Mouse (Mus musculus): Measurements from ENCODE around the gene Rftn1. TPM values are rescaled to one million over a fixed set of nuclear protein-coding genes. Genes with fewer than 3 reads are reported as not detected.

Gene Rftn1
- polyA plus RNA-seq, 2 experiments: 14.6 to 15.0 TPM

- no peaks in the 10 kb centered on the region for H3K9me3 ChIP-seq (ENCODE audit: control insufficient read depth, low read length)
- H3K27me3 ChIP-seq (ENCODE audit: control insufficient read depth, insufficient read depth, low read length): no peaks in the 10 kb centered on the region
- no peak overlapping the region for H3K27ac ChIP-seq (replicated peaks; ENCODE audit: low read depth, low read length)
- H3K36me3 ChIP-seq (ENCODE audit: control insufficient read depth, insufficient read depth, low read length): no peaks in the 10 kb centered on the region
- no peak overlapping the region for H3K4me2 ChIP-seq (replicated peaks; ENCODE audit: low read depth, low read length, severe bottlenecking)
- WGBS: 34% methylated on average over 9 of the region's 9 CpGs
- no peak overlapping the region for H3K4me3 ChIP-seq (replicated peaks; ENCODE audit: low read length)
- no peak overlapping the region for H3K9ac ChIP-seq (ENCODE audit: low read depth, low read length, severe bottlenecking)
- TF ChIP-seq POLR2A (IDR thresholded peaks at IDR 0.05; ENCODE audit: borderline replicate concordance, extremely low read depth, insufficient read depth, insufficient read length): no peak
- DNase-seq (ENCODE audit: low spot score) (peak; percentile 12), ATAC-seq (ENCODE audit: low FRiP score, low read depth) (no peak)
- H3K4me1 ChIP-seq (ENCODE audit: control insufficient read depth, insufficient read depth, low read length): peaks cover 4% of the 10 kb centered on the region
Measured at GRCm38 (mm10) chr17:50136060-50136459, 54.4 kb downstream of the Rftn1 start.

GRCm38 (mm10) chr17:50135466-50135865 lies 55.0 kb downstream of the Rftn1 start:
- ATAC-seq (ENCODE audit: low FRiP score, low read depth) (no peak), DNase-seq (ENCODE audit: low spot score) (no peak)
- no peak for TF ChIP-seq POLR2A (IDR thresholded peaks at IDR 0.05; ENCODE audit: borderline replicate concordance, extremely low read depth, insufficient read depth, insufficient read length)
- no peak overlapping the region for H3K27ac ChIP-seq (replicated peaks; ENCODE audit: low read depth, low read length)
- no peaks in the 10 kb centered on the region for H3K9me3 ChIP-seq (ENCODE audit: control insufficient read depth, low read length)
- H3K27me3 ChIP-seq (ENCODE audit: control insufficient read depth, insufficient read depth, low read length): no peaks in the 10 kb centered on the region
- H3K4me2 ChIP-seq (replicated peaks; ENCODE audit: low read depth, low read length, severe bottlenecking): no peak overlapping the region
- WGBS: 67% methylated on average over 10 of the region's 10 CpGs
- H3K36me3 ChIP-seq (ENCODE audit: control insufficient read depth, insufficient read depth, low read length): no peaks in the 10 kb centered on the region
- H3K4me1 ChIP-seq (ENCODE audit: control insufficient read depth, insufficient read depth, low read length): peaks cover 4% of the 10 kb centered on the region
- no peak overlapping the region for H3K9ac ChIP-seq (ENCODE audit: low read depth, low read length, severe bottlenecking)
- no peak overlapping the region for H3K4me3 ChIP-seq (replicated peaks; ENCODE audit: low read length)

- H3K9me3 ChIP-seq (ENCODE audit: control insufficient read depth, low read length): no peaks in the 10 kb centered on the region
- no peak overlapping the region for H3K4me2 ChIP-seq (replicated peaks; ENCODE audit: low read depth, low read length, severe bottlenecking)
- H3K36me3 ChIP-seq (ENCODE audit: control insufficient read depth, insufficient read depth, low read length): no peaks in the 10 kb centered on the region
- no peak overlapping the region for H3K9ac ChIP-seq (ENCODE audit: low read depth, low read length, severe bottlenecking)
- TF ChIP-seq POLR2A (IDR thresholded peaks at IDR 0.05; ENCODE audit: borderline replicate concordance, extremely low read depth, insufficient read depth, insufficient read length): no peak
- H3K4me1 ChIP-seq (ENCODE audit: control insufficient read depth, insufficient read depth, low read length): peaks cover 4% of the 10 kb centered on the region
- H3K27ac ChIP-seq (replicated peaks; ENCODE audit: low read depth, low read length): no peak overlapping the region
- H3K27me3 ChIP-seq (ENCODE audit: control insufficient read depth, insufficient read depth, low read length): no peaks in the 10 kb centered on the region
- 68% methylated on average over 4 of the region's 4 CpGs for WGBS
- no peak overlapping the region for H3K4me3 ChIP-seq (replicated peaks; ENCODE audit: low read length)
- ATAC-seq (ENCODE audit: low FRiP score, low read depth): no peak
- DNase-seq (ENCODE audit: low spot score): no peak
Measured at GRCm38 (mm10) chr17:50131698-50132097, 58.8 kb downstream of the Rftn1 start.

GRCm38 (mm10) chr17:50130421-50130820 lies 60.1 kb downstream of the Rftn1 start:
- 67% methylated on average over 4 of the region's 4 CpGs for WGBS
- peaks cover 3% of the 10 kb centered on the region; the same call in 1 of the 2 replicates for H3K4me1 ChIP-seq (ENCODE audit: control insufficient read depth, insufficient read depth, low read length)
- H3K4me2 ChIP-seq (replicated peaks; ENCODE audit: low read depth, low read length, severe bottlenecking): no peak overlapping the region
- H3K27ac ChIP-seq (replicated peaks; ENCODE audit: low read depth, low read length): no peak overlapping the region
- no peaks in the 10 kb centered on the region for H3K9me3 ChIP-seq (ENCODE audit: control insufficient read depth, low read length)
- H3K4me3 ChIP-seq (replicated peaks; ENCODE audit: low read length): no peak overlapping the region
- no peak overlapping the region for H3K9ac ChIP-seq (ENCODE audit: low read depth, low read length, severe bottlenecking)
- no peaks in the 10 kb centered on the region for H3K27me3 ChIP-seq (ENCODE audit: control insufficient read depth, insufficient read depth, low read length)
- no peak for TF ChIP-seq POLR2A (IDR thresholded peaks at IDR 0.05; ENCODE audit: borderline replicate concordance, extremely low read depth, insufficient read depth, insufficient read length)
- ATAC-seq (ENCODE audit: low FRiP score, low read depth) (no peak), DNase-seq (ENCODE audit: low spot score) (no peak)
- H3K36me3 ChIP-seq (ENCODE audit: control insufficient read depth, insufficient read depth, low read length): no peaks in the 10 kb centered on the region

- no peak for ATAC-seq (ENCODE audit: low FRiP score, low read depth)
- TF ChIP-seq POLR2A (IDR thresholded peaks at IDR 0.05; ENCODE audit: borderline replicate concordance, extremely low read depth, insufficient read depth, insufficient read length): no peak
- Histone ChIP-seq H3K4me1 (ENCODE audit: control insufficient read depth, insufficient read depth, low read length) (peaks cover 8% of the 10 kb centered on the region; the same call in 1 of the 2 replicates), H3K4me3 (replicated peaks; ENCODE audit: low read length) (no peak overlapping the region), H3K9ac (ENCODE audit: low read depth, low read length, severe bottlenecking) (no peak overlapping the region), H3K9me3 (ENCODE audit: control insufficient read depth, low read length) (no peaks in the 10 kb centered on the region), H3K36me3 (ENCODE audit: control insufficient read depth, insufficient read depth, low read length) (no peaks in the 10 kb centered on the region), H3K27ac (replicated peaks; ENCODE audit: low read depth, low read length) (no peak overlapping the region), H3K4me2 (replicated peaks; ENCODE audit: low read depth, low read length, severe bottlenecking) (no peak overlapping the region), H3K27me3 (ENCODE audit: control insufficient read depth, insufficient read depth, low read length) (no peaks in the 10 kb centered on the region)
- DNase-seq (ENCODE audit: low spot score): no peak
- WGBS: 67% methylated on average over 3 of the region's 3 CpGs
Measured at GRCm38 (mm10) chr17:50128392-50128791, 62.1 kb downstream of the Rftn1 start.

Data from limb, embryonic 14.5 days (tissue).